Mouse (Mus musculus) ES-E14 (cell line): ENCODE data around the gene Ube2j2. TPM values are rescaled to one million over a fixed set of nuclear protein-coding genes. Genes with fewer than 3 reads are reported as not detected.
A peak's percentile ranks its signal among the peaks of the same experiment; 100 is the strongest.

ENCODE experiments used
- DNase-seq: peaks from one replicate; pipeline ENCODE4 v3.0.0-alpha.2; 2013; ENCODE audit warnings: low read depth, low spot score
- H3K27ac ChIP-seq: 2 replicates; pipeline ENCODE4 v1.5.1; 2012; ENCODE audit warnings: low read depth, mild to moderate bottlenecking, low read length, moderate library complexity, mixed read lengths; ENCODE audit not compliant: poor library complexity, insufficient read depth, severe bottlenecking
- H3K36me3 ChIP-seq: 2 replicates; pipeline ENCODE4 v1.6.1; 2012; ENCODE audit warnings: mild to moderate bottlenecking, low read length, moderate library complexity, mixed read lengths; ENCODE audit not compliant: control insufficient read depth, poor library complexity, insufficient read depth, severe bottlenecking
- H3K4me1 ChIP-seq, 2 experiments: fragments of 150-350 bp in 1 of 2; sonication (generic) in 1 of 2; 2 replicates each; pipeline ENCODE4 v1.6.1; 2012; ENCODE audit warnings: low read length in 2 of 2, mild to moderate bottlenecking in 1 of 2, mixed read lengths in 1 of 2; ENCODE audit not compliant: control insufficient read depth in 2 of 2, insufficient read depth in 2 of 2, poor library complexity in 1 of 2
- H3K4me3 ChIP-seq, 2 experiments: fragments of 150-350 bp in 1 of 2; sonication (generic) in 1 of 2; 2 replicates each; pipeline ENCODE4 v1.5.1; 2012; ENCODE audit warnings: low read length in 2 of 2, low read depth in 1 of 2, mild to moderate bottlenecking in 1 of 2, mixed read lengths in 1 of 2; ENCODE audit not compliant: insufficient read depth in 1 of 2, poor library complexity in 1 of 2, severe bottlenecking in 1 of 2
- H3K9ac ChIP-seq: 2 replicates; pipeline ENCODE4 v1.6.1; 2012; ENCODE audit warnings: low read depth, mild to moderate bottlenecking, low read length, mixed read lengths; ENCODE audit not compliant: poor library complexity, insufficient read depth, severe bottlenecking
- H3K9me3 ChIP-seq: fragments of 150-350 bp; sonication (generic); 2 replicates; pipeline ENCODE4 v1.6.1; 2012; ENCODE audit warnings: low read depth, mild to moderate bottlenecking, low read length; ENCODE audit not compliant: control insufficient read depth, insufficient read depth
- CHD2 ChIP-seq: IDR thresholded peaks from 2 replicates; pipeline ENCODE4 v1.6.1; 2014; ENCODE audit warnings: mild to moderate bottlenecking, low read depth, low read length, inconsistent platforms
- HCFC1 ChIP-seq: IDR thresholded peaks from 2 replicates; pipeline ENCODE4 v1.6.1; 2012; ENCODE audit warnings: low read length, inconsistent platforms, borderline replicate concordance; ENCODE audit not compliant: insufficient read depth
- MAFK ChIP-seq: IDR thresholded peaks from 2 replicates; pipeline ENCODE4 v1.6.1; 2014; ENCODE audit warnings: mild to moderate bottlenecking, low read depth, low read length, inconsistent platforms; ENCODE audit not compliant: insufficient read depth
- ZC3H11A ChIP-seq: IDR thresholded peaks from 2 replicates; pipeline ENCODE4 v1.6.1; 2012; ENCODE audit warnings: low read depth, mild to moderate bottlenecking, inconsistent platforms, low read length, borderline replicate concordance
- ZNF384 ChIP-seq: IDR thresholded peaks from 2 replicates; pipeline ENCODE4 v1.6.1; 2012; ENCODE audit warnings: low read depth, low read length, inconsistent platforms
- in situ Hi-C, 2 experiments: fragments of 600-800 bp; cut with MboI; formaldehyde crosslinking; loops; one replicate each; pipeline ENCODE4 v1.15.1; 2025; ENCODE audit warnings: low sequenced_read_pairs in 2 of 2, inconsistent platforms in 1 of 2; ENCODE audit not compliant: unreplicated experiment in 2 of 2
- total RNA-seq: library from RNA; depleted of rRNA; stranded (reverse); fragments of 300-350 nt; gene quantifications from 2 replicates; pipeline ENCODE4 v1.2.3, GENCODE M21; 2012

The Ube2j2 gene
- total RNA-seq, 1 experiment = 74.1 TPM

DNA sequence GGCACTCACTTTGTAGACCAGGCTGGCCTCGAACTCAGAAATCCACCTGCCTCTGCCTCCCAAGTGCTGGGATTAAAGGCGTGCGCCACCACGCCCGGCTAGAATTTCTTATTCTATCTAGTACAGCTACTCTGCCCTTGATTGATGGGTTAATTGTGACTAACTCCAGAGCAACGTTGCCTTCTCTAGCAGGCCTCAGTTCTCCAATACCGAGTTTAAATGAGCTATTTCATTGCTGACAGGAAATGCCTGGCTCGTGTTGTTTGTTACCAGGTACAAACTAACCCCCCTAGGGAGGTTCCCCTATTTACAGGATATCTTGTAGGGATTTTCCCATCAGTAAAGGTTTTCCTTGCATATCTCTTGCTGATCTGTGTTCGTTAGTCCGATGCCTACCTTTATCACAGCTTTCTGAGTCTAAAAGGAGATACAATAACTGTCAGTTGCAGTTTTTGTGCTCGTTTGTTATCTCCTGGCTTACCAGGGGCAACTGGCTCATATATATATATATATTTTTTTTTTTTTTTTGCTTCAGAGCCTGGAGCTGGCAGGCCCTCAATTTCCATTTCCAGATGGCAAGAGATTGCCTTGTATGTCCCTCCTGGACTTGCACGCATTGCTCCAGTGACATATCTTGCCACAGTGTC, 37.9 kb downstream of the Ube2j2 start:
- in situ Hi-C loops = no loop called here
- Histone ChIP-seq H3K27ac (no peak overlapping the region), H3K9ac (no peak overlapping the region), H3K4me3 (no peak overlapping the region), H3K36me3 (no peaks in the 10 kb centered on the region), H3K9me3 (no peaks in the 10 kb centered on the region), H3K4me1 (peaks cover 0 to 3% of the 10 kb centered on the region in 2 experiments; a peak in 1 of 4 replicates)
- no peak for DNase-seq
- TF ChIP-seq CHD2 = no peak
- no peak for TF ChIP-seq ZC3H11A
- no peak for TF ChIP-seq ZNF384

GRCm38 (mm10) chr4:155983788-155984187, 40.2 kb downstream of the Ube2j2 start:
- in situ Hi-C loops = no loop called here
- no peaks in the 10 kb centered on the region for H3K36me3 ChIP-seq
- TF ChIP-seq HCFC1 (no peak), CHD2 (no peak), MAFK (no peak), ZC3H11A (no peak), ZNF384 (no peak)
- H3K9me3 ChIP-seq = no peaks in the 10 kb centered on the region
- H3K4me1 ChIP-seq = peaks cover 0 to 3% of the 10 kb centered on the region in 2 experiments; a peak in 1 of 4 replicates
- peak; percentile 36 for DNase-seq
- H3K27ac ChIP-seq = no peak overlapping the region
- H3K9ac ChIP-seq = no peak overlapping the region
- H3K4me3 ChIP-seq = no peak overlapping the region

- 0 out of 2 replicates have a peak overlapping the region, but pooled peaks have one; percentile 94 for H3K27ac ChIP-seq
- DNase-seq = no peak
- TF ChIP-seq MAFK (no peak), ZC3H11A (no peak), CHD2 (no peak), ZNF384 (no peak), HCFC1 (no peak)
- no peaks in the 10 kb centered on the region for H3K9me3 ChIP-seq
- peak overlapping the region; percentile 96 for H3K9ac ChIP-seq
- peaks cover 3 to 8% of the 10 kb centered on the region in 2 experiments; a peak in 3 of 4 replicates for H3K4me1 ChIP-seq
- in situ Hi-C loops = no loop called here
- H3K4me3 ChIP-seq = peak overlapping the region; percentile 88
- peaks cover 2% of the 10 kb centered on the region; the same call in 1 of the 2 replicates for H3K36me3 ChIP-seq
Observed at GRCm38 (mm10) chr4:155991211-155991907, 47.7 kb downstream of the Ube2j2 start.

- in situ Hi-C loops = no loop called here
- Histone ChIP-seq H3K9me3 (no peaks in the 10 kb centered on the region), H3K9ac (peak overlapping the region; percentile 96), H3K4me3 (peak overlapping the region; percentile 88), H3K27ac (peak overlapping the region; percentile 94; the same call in 1 of the 2 replicates), H3K36me3 (peaks cover 2% of the 10 kb centered on the region; the same call in 1 of the 2 replicates), H3K4me1 (peaks cover 3 to 8% of the 10 kb centered on the region in 2 experiments; a peak in 3 of 4 replicates)
- no peak for DNase-seq
- TF ChIP-seq CHD2 (no peak), ZNF384 (no peak), MAFK (no peak), ZC3H11A (no peak), HCFC1 (no peak)
Observed at GRCm38 (mm10) chr4:155991908-155992230, 48.2 kb downstream of the Ube2j2 start.
